Mouse (Mus musculus) T-cell, adult 2 months (primary cell): ENCODE data around the gene Frmd4b.
A peak's percentile ranks its signal among the peaks of the same experiment; 100 is the strongest.

Source experiments
- DNase-seq: peaks from one replicate; pipeline ENCODE4 v3.0.0; 2022; ENCODE audit warnings: low spot score

Gene Frmd4b

DNA sequence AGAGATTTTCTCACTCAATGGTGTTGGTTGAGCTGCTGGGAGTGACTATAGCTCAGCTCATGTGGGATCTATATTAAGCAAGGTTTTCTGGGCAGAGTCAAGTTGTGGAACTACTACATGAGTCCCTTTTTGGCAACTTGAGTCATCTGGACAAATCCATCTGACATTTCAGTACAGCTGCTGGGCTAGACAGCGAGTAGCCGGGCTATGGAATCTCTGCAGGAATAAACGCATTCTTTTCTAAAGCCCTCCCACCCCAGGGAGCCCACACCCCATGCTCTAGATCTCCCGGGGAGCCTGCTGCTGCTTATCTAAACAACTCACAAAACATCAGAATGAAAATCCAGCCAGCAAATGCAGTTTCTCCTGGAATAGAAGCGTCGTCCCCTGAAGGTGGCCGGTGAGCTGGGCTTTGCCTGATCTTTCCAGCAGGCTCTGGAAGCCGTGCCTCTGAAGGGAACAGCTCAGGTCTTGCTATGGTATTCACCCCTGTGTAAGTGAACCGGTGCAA is 364.6 kb downstream of the Frmd4b start, which contains the start of gene Lmod3:
TSS of gene Lmod3 (minus strand) at position 49 of the 511 bp plus-strand sequence.
- no peak for DNase-seq

DNA sequence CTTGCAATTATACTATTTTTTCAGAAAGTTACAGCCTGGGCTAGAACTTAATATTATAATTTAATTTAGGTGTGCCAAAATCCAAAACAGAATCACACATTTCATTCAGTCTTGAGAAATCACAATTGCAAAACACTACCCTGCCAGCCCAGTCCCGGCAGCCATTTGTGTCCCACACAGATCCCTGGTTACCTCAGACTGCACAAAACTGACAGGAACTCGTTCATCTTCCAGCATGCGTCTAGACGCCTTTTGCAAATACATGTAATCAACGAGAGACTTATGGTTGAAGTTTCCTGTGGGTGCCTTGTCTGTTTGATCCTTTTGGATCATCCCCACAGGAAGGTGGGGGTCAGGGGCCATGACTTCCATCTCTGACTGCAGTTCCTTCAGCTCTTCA is 365.3 kb downstream of the Frmd4b start:
- no peak for DNase-seq

DNA sequence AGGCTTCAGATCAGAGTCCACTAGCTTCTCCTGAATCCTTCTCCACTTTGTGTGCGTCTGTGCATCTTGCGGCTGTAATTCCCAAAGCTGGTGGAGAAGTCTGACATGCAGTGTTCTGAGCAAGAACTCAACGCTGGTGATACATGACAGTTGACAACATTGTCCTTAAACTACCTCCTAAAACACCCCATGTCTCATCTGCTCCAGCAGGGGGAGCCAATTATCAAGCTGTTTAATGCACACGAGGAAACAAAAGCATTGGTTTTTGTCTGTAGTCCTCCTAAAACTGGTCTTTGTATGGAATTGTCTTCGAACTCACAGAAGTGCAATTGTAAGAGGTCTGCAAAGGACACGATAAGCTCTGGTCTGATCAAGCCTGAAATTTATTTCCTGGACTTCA is 366.4 kb downstream of the Frmd4b start:
- peak; percentile 61 for DNase-seq

DNA sequence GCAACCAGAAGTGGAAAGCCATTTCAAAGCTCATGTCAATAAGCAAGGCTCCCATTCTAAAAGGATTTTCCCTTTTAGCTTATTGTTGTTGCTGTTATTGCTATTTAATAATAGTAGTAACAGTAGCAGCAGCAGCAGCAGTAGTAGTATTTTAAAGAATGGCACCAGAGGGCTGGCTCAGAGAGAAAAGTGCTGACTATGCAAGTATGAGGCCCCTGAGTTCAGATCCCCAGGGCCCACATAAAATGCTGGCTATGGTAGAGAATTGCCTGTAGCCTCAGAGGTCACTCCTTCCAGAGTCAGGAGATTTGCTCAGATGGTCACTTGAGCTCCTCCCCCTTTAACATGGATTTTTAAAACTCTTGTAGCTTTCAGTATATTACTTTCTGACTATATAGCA is 372.1 kb downstream of the Frmd4b start:
- DNase-seq = no peak

DNA sequence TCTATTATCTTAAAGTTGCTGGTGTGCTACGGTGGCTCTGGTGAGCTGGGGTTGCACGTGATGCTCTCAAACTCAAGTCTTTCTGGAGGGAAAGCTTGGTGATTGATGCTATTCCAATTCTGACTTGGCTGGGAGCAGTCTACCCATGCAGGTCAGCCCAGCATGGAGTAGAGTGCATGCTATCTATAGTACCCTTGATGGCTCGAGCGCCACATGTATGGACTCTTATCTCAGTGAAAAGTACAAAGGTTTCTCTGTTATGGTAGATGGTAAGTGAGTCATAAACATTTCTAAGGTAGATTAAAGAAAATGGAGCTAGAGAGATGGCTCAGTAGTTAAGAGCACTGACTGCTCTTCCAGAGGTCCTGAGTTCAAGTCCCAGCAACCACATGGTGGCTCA is 374.8 kb downstream of the Frmd4b start:
- DNase-seq = no peak

DNA sequence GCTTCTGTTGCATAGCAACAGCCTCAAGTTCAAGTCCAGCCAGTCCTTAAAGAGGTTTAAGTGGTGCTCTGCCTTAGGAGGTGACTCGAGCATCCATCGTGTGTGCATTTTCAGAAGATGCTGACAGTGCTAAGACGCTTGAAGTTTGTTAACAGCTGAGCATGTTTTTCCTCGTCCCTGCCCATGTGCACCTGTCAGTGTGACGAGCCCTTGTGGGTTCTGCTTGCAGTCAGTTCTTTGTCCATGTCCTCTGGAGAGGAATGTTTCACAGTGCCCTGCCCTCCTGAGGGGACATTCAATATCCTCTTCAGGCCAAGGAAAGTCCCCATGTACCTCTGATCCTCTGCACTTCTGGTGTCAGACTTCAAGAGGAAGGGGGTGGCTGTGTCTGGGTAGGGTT is 377.2 kb downstream of the Frmd4b start:
- no peak for DNase-seq

DNA sequence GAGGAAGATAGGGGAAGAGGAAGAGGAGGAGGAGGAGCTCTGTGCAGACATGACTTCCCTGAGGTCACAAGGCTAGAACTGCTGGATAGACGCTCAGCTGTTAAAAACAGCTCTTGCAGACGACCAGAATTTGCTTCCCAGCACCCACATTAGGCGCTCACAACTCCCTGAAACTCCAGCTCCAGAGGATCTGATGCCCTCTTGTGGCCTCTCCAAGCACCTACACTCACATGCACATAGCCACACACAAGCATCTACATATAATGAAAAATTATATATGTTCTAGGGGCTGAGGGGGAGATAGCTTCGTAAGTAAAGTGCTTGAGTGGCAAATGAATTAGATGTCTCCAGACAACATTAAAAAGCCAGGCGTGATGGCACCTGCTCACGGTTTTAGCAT is 378.0 kb downstream of the Frmd4b start:
- DNase-seq = no peak
